ENCODE assay signal across 8 mouse cellular contexts in the genomic region with DNA sequence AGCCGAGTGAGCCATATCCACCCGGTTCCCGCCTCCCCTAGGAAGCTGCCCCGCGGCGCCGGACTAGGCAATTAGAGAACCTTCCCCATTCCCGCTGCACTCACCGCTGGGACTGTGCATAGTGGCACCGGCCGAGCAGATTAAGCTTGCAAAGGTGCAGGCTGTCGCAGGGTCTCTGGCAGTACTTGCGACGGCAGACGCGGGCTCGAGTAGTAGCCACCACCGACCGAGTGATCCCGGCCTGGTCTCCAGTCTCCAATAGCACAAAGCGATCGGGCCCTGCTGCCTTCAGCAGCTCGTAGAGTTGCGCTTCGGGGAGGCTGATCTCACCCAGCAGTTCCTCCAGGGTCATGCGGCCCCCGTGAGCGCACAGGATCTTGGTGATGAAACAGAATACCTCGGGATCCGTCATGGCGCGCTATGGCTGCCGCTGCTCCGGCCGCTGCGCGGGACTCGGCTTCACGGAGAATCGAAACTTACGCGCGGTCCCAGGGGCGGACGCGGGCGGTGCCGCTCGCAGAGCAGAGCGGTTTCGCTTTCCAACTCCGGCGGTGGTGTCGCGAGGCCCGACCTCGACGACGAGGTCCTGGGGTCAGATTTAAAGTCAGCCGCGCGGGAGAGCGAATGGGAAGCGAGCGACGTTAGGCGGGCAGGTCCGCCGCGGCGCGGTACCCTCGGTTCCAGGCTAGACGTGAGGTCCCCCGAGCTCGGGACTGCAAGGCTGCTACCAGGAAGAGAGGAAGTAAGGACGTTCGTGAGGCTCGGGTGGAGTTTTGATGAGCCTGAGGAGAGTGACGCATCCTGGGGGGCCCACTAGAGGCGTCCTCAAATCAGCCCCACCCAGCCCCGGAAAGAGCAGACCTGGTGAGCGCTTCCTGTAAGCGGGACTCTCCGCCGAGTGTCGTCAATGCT. TPM values are rescaled to one million over a fixed set of nuclear protein-coding genes. Genes with fewer than 3 reads are reported as not detected.
A peak's percentile ranks its signal among the peaks of the same experiment; 100 is the strongest.
DNase-seq lines count a peak whose midpoint lies in the region; ATAC-seq and TF ChIP-seq lines count a peak whose summit lies in the region.

A gene (minus strand): TSS at position 793 of the 912 bp plus-strand sequence.

- peak; percentile 71 for ATAC-seq in megakaryocyte progenitor cell, adult 5-6 weeks (replicated peaks; ENCODE audit: poor library complexity)

- H3K27ac ChIP-seq in cortical plate, adult 2 months (ENCODE audit: insufficient read depth, low read length): peak within 1 kb of the TSS; percentile 14; the same call in 1 of the 2 replicates

- H3K4me1 ChIP-seq in cortical plate, adult 2 months (ENCODE audit: control insufficient read depth, insufficient read depth, low read length): no peaks in the 10 kb centered on the region

- TF ChIP-seq CTCF in cortical plate, adult 2 months (IDR thresholded peaks at IDR 0.05; ENCODE audit: extremely low read depth, insufficient read depth, low read length): no peak

- intact Hi-C loops in left cerebral cortex, postnatal 10 days (cut with DNase I): no loop called here

- DNase-seq in T-cell, adult 2 months (ENCODE audit: low spot score): peak; percentile 97
- peak; percentile 79 for DNase-seq in gastrocnemius, postnatal 10 days
- DNase-seq in induced T-regulatory cell, adult 2 months (ENCODE audit: low read depth): peak; percentile 98
- DNase-seq in left cerebral cortex, postnatal 10 days (ENCODE audit: extremely low spot score in 1 of 2, low spot score in 2 of 2): peak; percentile 7 to 81
- DNase-seq in right cerebral cortex, postnatal 25 days: peak; percentile 33
- peak; percentile 68 to 75 for DNase-seq in urinary bladder, postnatal 4 days (ENCODE audit: low spot score in 2 of 2)

- peak within 1 kb of the TSS; percentile 40 for H3K4me3 ChIP-seq in cortical plate, adult 2 months (ENCODE audit: insufficient read depth, low read length)

- no peak for TF ChIP-seq POLR2A in cortical plate, adult 2 months (IDR thresholded peaks at IDR 0.05; ENCODE audit: extremely low read depth, insufficient read depth, low read length)

RNA-seq across cellular contexts. Expression of the gene that starts here (rescaled TPM):
- 3.3 and 3.5 TPM in 2 replicates for polyA plus RNA-seq in cortical plate, adult 2 months (2012; rRNA removed)
- total RNA-seq in gastrocnemius, postnatal 10 days (2021): 10 to 100 TPM in 1 of 2 experiments, 1 to 10 TPM in 1; 9.1 to 11.2 TPM
- 1 to 10 TPM; 2.9 TPM for total RNA-seq in left cerebral cortex, postnatal 10 days (2021)
- total RNA-seq in megakaryocyte progenitor cell, adult 5-6 weeks (2015): 62.1 and 65.3 TPM in 2 replicates
- total RNA-seq in megakaryocyte progenitor cell, adult 5-6 weeks (2017): 47.0 and 54.7 TPM in 2 replicates

Comparison
In these comparisons a context has a peak if more than half of its experiments do, and no peak if none do; other contexts are left out.
1. Peak in every context shown above with its lines: DNase-seq, ATAC-seq, H3K4me3 ChIP-seq and H3K27ac ChIP-seq.
2. DNase-seq: peak in every context shown above with its lines; median percentile 98 in induced T-regulatory cell, adult 2 months; 97 in T-cell, adult 2 months; 79 in gastrocnemius, postnatal 10 days; 72 in urinary bladder, postnatal 4 days; 44 in left cerebral cortex, postnatal 10 days; 33 in right cerebral cortex, postnatal 25 days.